Mouse (Mus musculus) CD4-positive, CD25-positive, alpha-beta regulatory T cell, adult 4 months (primary cell): ENCODE results near the gene Qpct. TPM values are rescaled to one million over a fixed set of nuclear protein-coding genes. Genes with fewer than 3 reads are reported as not detected.
"Not testable (repeated sequence)": the region's sequence is repeated elsewhere in the genome, so short reads cannot be mapped to it uniquely, and the experiment has no call there.

Experiments
- ATAC-seq: one replicate; pipeline ENCODE4 v1.8.0; 2017
- polyA plus RNA-seq, 2 experiments: library from polyadenylated mRNA; unstranded; fragments of 100-300 nt; shearing (Covaris generic); gene quantifications; one replicate each; pipeline ENCODE4 v1.2.1; 2017

Qpct gene
- polyA plus RNA-seq, 2 experiments from 2014 or later = 2.3 TPM

- ATAC-seq = no peak
These were observed 25.5 kb downstream of the Qpct start for GRCm38 (mm10) chr17:79076974-79077847.

GRCm38 (mm10) chr17:79077848-79078146 lies 26.1 kb downstream of the Qpct start:
- no peak for ATAC-seq

- no peak for ATAC-seq
These were observed 26.5 kb downstream of the Qpct start for GRCm38 (mm10) chr17:79078248-79078647.

- no peak for ATAC-seq
These were observed 40.0 kb downstream of the Qpct start for GRCm38 (mm10) chr17:79091710-79092109.

- ATAC-seq = peak; percentile 86
These were observed 41.7 kb downstream of the Qpct start for GRCm38 (mm10) chr17:79093286-79093975.

- ATAC-seq = no peak
These were observed 43.9 kb downstream of the Qpct start for GRCm38 (mm10) chr17:79095624-79096023.

- ATAC-seq = peak; percentile 96
These were observed 48.2 kb downstream of the Qpct start for GRCm38 (mm10) chr17:79099866-79100265.

- no peak for ATAC-seq
These were observed 56.5 kb downstream of the Qpct start for GRCm38 (mm10) chr17:79108238-79108637.

GRCm38 (mm10) chr17:79109576-79109975 lies 57.9 kb downstream of the Qpct start:
- ATAC-seq = no peak

GRCm38 (mm10) chr17:79110936-79111348 lies 59.2 kb downstream of the Qpct start:
- peak; percentile 43 for ATAC-seq

- not testable (repeated sequence) for ATAC-seq
These were observed 63.5 kb downstream of the Qpct start for GRCm38 (mm10) chr17:79115248-79115647.

- no peak for ATAC-seq
These were observed 67.4 kb downstream of the Qpct start for GRCm38 (mm10) chr17:79119066-79119465.

GRCm38 (mm10) chr17:79120269-79120668 lies 68.6 kb downstream of the Qpct start:
- ATAC-seq = no peak

GRCm38 (mm10) chr17:79133740-79134139 lies 82.0 kb downstream of the Qpct start:
- no peak for ATAC-seq

GRCm38 (mm10) chr17:79135826-79136225 lies 84.1 kb downstream of the Qpct start:
- no peak for ATAC-seq

GRCm38 (mm10) chr17:79136401-79136800 lies 84.7 kb downstream of the Qpct start:
- ATAC-seq = no peak

Other genes with a start within 250 kb of the Qpct start
- gene Heatr5b, start 216.5 kb upstream of the Qpct start, polyA plus RNA-seq = 10 to 100 TPM; 11.1 to 21.3 TPM
- 100 to 1,000 TPM in 1 of 2 experiments, 10 to 100 TPM in 1; 92.7 to 113 TPM for gene Gpatch11, start 216.3 kb upstream of the Qpct start, polyA plus RNA-seq
- 10 to 100 TPM; 28.9 to 51.1 TPM for gene Eif2ak2, start 169.3 kb upstream of the Qpct start, polyA plus RNA-seq
- under 1 TPM; 0.32 to 0.49 TPM for gene Sult6b1, start 144.9 kb upstream of the Qpct start, polyA plus RNA-seq
- 10 to 100 TPM; 70.3 to 70.8 TPM for gene Cebpzos, start 135.4 kb upstream of the Qpct start, polyA plus RNA-seq
- gene Cebpz, start 114.8 kb upstream of the Qpct start, polyA plus RNA-seq = 10 to 100 TPM; 51.9 to 81.0 TPM
- 10 to 100 TPM; 57.6 to 60.1 TPM for gene Ndufaf7, start 114.8 kb upstream of the Qpct start, polyA plus RNA-seq
- 10 to 100 TPM in 1 of 2 experiments, 1 to 10 TPM in 1; 8.1 to 11.4 TPM for gene Prkd3, start 31.1 kb upstream of the Qpct start, polyA plus RNA-seq